ENCODE assay signal across 8 mouse cellular contexts in genomic region chr13:8744565-8744964, GRCm38 (mm10).
DNase-seq lines count a peak whose midpoint lies in the region; ATAC-seq and TF ChIP-seq lines count a peak whose summit lies in the region.

No protein-coding gene starts in this region.

- no peak overlapping the region for H3K27ac ChIP-seq in forebrain, postnatal 0 days (ENCODE audit: low read depth, low read length)
- no peak overlapping the region for H3K27ac ChIP-seq in forebrain, embryonic 16.5 days (ENCODE audit: low read length)
- H3K27ac ChIP-seq in midbrain, embryonic 14.5 days (replicated peaks; ENCODE audit: low read depth, low read length), result no peak overlapping the region
- no peak overlapping the region for H3K27ac ChIP-seq in midbrain, embryonic 16.5 days (ENCODE audit: low read length)

- ATAC-seq in forebrain, postnatal 0 days, result no peak
- ATAC-seq in forebrain, embryonic 16.5 days, result no peak
- ATAC-seq in midbrain, embryonic 14.5 days (ENCODE audit: low FRiP score, low TSS enrichment), result no peak
- no peak for ATAC-seq in midbrain, embryonic 16.5 days

- H3K27me3 ChIP-seq in forebrain, postnatal 0 days (ENCODE audit: insufficient read depth, low read length), result no peaks in the 10 kb centered on the region
- no peaks in the 10 kb centered on the region for H3K27me3 ChIP-seq in forebrain, embryonic 16.5 days (replicated peaks; ENCODE audit: control insufficient read depth, insufficient read depth, low read length)
- H3K27me3 ChIP-seq in midbrain, embryonic 14.5 days (ENCODE audit: control insufficient read depth, insufficient read depth, low read length), result no peaks in the 10 kb centered on the region
- no peaks in the 10 kb centered on the region for H3K27me3 ChIP-seq in midbrain, embryonic 16.5 days (ENCODE audit: control insufficient read depth, insufficient read depth, low read depth, low read length)

- H3K9me3 ChIP-seq in forebrain, postnatal 0 days (ENCODE audit: low read length), result no peaks in the 10 kb centered on the region
- no peaks in the 10 kb centered on the region for H3K9me3 ChIP-seq in forebrain, embryonic 16.5 days (ENCODE audit: control insufficient read depth, low read length)
- no peaks in the 10 kb centered on the region for H3K9me3 ChIP-seq in midbrain, embryonic 14.5 days (ENCODE audit: control insufficient read depth, low read length)
- no peaks in the 10 kb centered on the region for H3K9me3 ChIP-seq in midbrain, embryonic 16.5 days (replicated peaks; ENCODE audit: control insufficient read depth, low read length, poor library complexity, severe bottlenecking)

- H3K36me3 ChIP-seq in forebrain, postnatal 0 days (ENCODE audit: insufficient read depth), result no peaks in the 10 kb centered on the region
- H3K36me3 ChIP-seq in forebrain, embryonic 16.5 days (ENCODE audit: control insufficient read depth, insufficient read depth), result no peaks in the 10 kb centered on the region
- H3K36me3 ChIP-seq in midbrain, embryonic 14.5 days (ENCODE audit: control insufficient read depth, insufficient read depth, low read length), result no peaks in the 10 kb centered on the region
- H3K36me3 ChIP-seq in midbrain, embryonic 16.5 days (ENCODE audit: control insufficient read depth, insufficient read depth, low read length), result no peaks in the 10 kb centered on the region

- H3K4me3 ChIP-seq in forebrain, postnatal 0 days (ENCODE audit: low read depth, low read length), result no peak overlapping the region
- H3K4me3 ChIP-seq in forebrain, embryonic 16.5 days (replicated peaks; ENCODE audit: low read length), result no peak overlapping the region
- H3K4me3 ChIP-seq in midbrain, embryonic 14.5 days (replicated peaks; ENCODE audit: low read depth, low read length), result no peak overlapping the region
- H3K4me3 ChIP-seq in midbrain, embryonic 16.5 days (ENCODE audit: low read depth, low read length), result no peak overlapping the region

- H3K4me2 ChIP-seq in forebrain, postnatal 0 days (ENCODE audit: low read depth), result no peak overlapping the region
- no peak overlapping the region for H3K4me2 ChIP-seq in forebrain, embryonic 16.5 days (ENCODE audit: low read length)
- H3K4me2 ChIP-seq in midbrain, embryonic 14.5 days (ENCODE audit: low read length), result no peak overlapping the region
- H3K4me2 ChIP-seq in midbrain, embryonic 16.5 days (ENCODE audit: low read length), result no peak overlapping the region

- peak; percentile 51 for TF ChIP-seq CTCF in forebrain, postnatal 0 days (IDR thresholded peaks at IDR 0.05; ENCODE audit: low read depth)

- no peaks in the 10 kb centered on the region for H3K4me1 ChIP-seq in forebrain, postnatal 0 days (ENCODE audit: insufficient read depth)
- H3K4me1 ChIP-seq in forebrain, embryonic 16.5 days (replicated peaks; ENCODE audit: control insufficient read depth, insufficient read depth, low read length), result no peaks in the 10 kb centered on the region
- no peaks in the 10 kb centered on the region for H3K4me1 ChIP-seq in midbrain, embryonic 14.5 days (ENCODE audit: control insufficient read depth, insufficient read depth, low read length)
- no peaks in the 10 kb centered on the region for H3K4me1 ChIP-seq in midbrain, embryonic 16.5 days (ENCODE audit: control insufficient read depth, insufficient read depth, low read length)

- 57% methylated on average over 3 of the region's 3 CpGs for WGBS in forebrain, postnatal 0 days
- 69% methylated on average over 3 of the region's 3 CpGs for WGBS in forebrain, embryonic 16.5 days
- WGBS in midbrain, embryonic 14.5 days, result 59% methylated on average over 3 of the region's 3 CpGs
- WGBS in midbrain, embryonic 16.5 days, result 46% methylated on average over 3 of the region's 3 CpGs

- no peak overlapping the region for H3K9ac ChIP-seq in forebrain, postnatal 0 days
- no peak overlapping the region for H3K9ac ChIP-seq in forebrain, embryonic 16.5 days (replicated peaks; ENCODE audit: low read depth, low read length)
- no peak overlapping the region for H3K9ac ChIP-seq in midbrain, embryonic 14.5 days (replicated peaks; ENCODE audit: low read length)
- H3K9ac ChIP-seq in midbrain, embryonic 16.5 days (ENCODE audit: low read depth, low read length), result no peak overlapping the region

- DNase-seq in forebrain, postnatal 0 days, result no peak
- peak; percentile 35 for DNase-seq in midbrain, embryonic 14.5 days
- DNase-seq in c-Kit-positive CD71-positive TER-119-positive erythroid progenitor cells, embryonic 14.5 days (ENCODE audit: low spot score), result peak; percentile 12
- DNase-seq in kidney, postnatal 36 days, result peak; percentile 35 to 41
- DNase-seq in testis, postnatal 14 days (ENCODE audit: low spot score), result no peak
- no peak for DNase-seq in ovary, adult 18-20 months (ENCODE audit: low spot score)

Comparison
In these comparisons a context has a peak if more than half of its experiments do, and no peak if none do; other contexts are left out.
1. DNase-seq: peak in midbrain, embryonic 14.5 days (single experiment), c-Kit-positive CD71-positive TER-119-positive erythroid progenitor cells, embryonic 14.5 days (single experiment) and kidney, postnatal 36 days (2 of 2); none in forebrain, postnatal 0 days (single experiment), testis, postnatal 14 days (single experiment) and ovary, adult 18-20 months (single experiment).